Mouse (Mus musculus) MEL-GATA-1-ER (cell line): ENCODE measurements at regions not wholly inside any gene's neighbourhood (a gene's known extent, or its start where the extent isn't known, plus 50 kb on each side); places are given as distances from the start of the nearest gene placed in this dataset.

ENCODE experiments used
- DNase-seq: peaks from one replicate; pipeline ENCODE4 v3.0.0-alpha.2; 2012; ENCODE audit warnings: low read depth; ENCODE audit errors: extremely low read depth

DNA sequence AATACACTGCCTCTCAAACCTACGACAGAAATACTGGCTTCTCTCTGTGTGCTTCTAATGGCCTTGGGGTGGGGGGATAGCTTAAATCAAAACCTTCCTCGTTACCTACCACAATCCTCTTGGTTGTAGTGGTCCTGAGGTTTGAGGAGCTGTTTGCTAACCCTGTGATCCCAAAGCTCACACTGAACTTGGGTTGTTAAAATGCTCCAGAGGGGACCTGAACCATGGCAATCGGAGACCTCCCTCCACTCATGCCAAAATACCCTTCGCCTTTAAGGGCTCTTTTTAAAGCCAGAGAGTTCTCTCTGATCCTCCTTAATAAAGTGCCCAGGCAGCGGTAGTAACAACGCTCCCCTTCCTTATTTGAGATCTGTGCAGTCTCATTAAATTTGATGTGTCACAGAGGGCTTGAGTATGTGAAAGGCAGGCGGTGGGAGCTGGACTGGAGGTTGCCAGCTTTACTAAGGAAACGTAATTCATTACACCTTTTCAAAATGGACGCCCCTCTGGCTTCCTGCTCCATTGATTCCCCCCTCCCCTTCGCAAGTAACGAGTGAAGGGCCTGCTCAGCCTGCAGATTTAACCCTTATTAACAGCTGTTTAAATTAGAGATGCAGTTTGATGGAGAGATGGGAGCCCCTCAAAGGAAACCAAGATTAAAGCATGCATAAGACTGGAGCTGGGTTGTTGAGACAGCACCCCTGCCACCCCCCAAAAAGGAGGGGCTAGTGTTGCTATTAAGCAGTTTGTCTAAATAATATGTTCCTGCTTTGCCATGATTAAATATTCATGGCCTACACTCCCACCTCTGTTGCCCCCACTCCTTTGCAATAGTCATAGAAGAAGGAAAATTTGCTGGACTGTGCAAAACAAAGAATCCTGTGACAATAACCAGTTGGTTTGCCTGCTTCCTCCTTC lies 289.4 kb downstream of the Sorl1 start:
- no peak for DNase-seq

DNA sequence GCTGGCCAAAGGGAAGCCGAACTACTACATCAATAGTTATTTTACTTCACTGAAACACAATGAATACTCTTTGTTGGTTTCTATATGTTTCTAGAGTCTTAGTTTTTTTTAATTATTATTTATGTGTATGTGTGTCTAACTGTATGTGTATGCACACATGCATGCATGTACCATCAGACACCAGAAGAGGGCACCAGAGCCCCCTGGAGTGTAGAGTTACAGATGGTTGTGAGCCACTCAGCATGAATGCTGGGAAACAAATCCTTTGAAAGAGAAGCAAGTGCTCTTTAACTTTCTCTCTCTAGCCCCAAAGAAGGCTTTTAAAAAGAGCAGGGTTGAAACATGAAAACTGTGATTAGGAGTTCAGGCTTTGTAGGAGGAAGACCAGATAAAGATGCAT lies 290.7 kb downstream of the Sorl1 start:
- DNase-seq: no peak

DNA sequence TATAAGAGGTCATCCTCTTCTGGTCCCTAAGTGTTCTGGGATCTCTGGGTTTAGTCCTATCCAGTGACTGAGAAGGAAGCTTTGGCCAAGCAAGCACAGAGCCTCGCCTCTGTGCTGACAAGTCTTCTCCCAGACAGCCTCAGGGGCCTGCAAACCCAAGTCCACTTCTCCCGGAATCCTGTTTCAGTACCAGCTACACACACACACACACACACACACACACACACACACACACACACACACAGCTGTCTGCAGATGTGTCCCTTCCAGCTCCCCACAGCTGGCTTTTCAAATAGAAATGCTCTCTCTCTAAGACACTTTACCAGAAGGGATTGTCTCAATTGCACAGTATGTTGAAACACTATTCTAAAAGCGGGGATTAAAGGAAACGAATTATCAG lies 296.7 kb downstream of the Sorl1 start:
- no peak for DNase-seq

DNA sequence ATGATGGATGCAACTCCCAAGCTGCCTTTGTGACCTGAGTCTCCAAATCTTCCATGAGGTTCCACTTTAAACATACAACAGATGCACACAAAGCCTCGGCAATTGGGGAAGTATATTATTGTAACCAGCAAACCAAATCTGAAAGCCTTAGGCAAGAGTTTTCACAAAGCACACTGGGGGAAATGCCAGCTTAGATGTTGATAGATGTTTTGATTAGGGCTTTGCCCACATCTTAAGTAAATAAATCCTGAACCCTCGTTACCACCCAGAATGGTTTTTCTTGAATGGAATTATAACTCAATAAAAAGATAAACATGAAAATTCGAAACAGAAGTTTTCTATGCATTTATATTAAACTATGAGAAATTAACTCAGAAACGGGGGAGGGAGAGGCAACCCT lies 302.7 kb downstream of the Sorl1 start:
- no peak for DNase-seq

DNA sequence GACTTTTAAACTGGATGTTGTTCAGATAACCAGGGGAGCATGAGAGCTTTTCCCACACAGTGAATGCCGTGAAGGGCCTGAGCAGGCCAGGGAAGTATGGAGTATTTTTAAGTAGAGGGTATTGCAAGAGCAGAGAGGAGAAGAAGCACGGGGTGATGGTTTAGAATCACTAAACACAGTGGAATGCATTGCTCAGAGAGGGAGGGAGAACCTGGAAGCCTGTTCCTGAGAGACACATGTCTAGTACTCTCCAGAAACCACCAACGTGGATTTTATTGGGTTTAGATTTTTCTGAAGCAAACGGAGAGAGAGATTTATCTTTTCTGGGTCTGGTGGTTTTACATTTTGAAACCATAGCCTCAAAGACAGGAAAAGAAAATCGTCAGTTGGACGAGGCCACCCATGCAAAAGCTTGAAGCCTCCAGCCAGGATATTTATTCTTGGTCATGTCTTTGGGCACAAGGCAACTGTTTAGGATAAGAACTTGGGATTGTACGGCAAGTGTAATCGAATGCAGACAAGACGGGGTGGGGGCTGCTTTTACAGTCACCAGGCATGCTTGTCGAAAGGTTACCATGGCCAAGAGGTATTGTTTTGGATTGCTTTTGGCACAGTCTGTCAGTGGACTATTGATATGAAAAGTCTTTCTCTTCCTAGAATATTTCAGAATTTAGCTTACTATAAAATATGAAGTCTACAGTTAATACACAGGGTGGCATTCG lies 306.2 kb downstream of the Sorl1 start:
- DNase-seq: no peak

DNA sequence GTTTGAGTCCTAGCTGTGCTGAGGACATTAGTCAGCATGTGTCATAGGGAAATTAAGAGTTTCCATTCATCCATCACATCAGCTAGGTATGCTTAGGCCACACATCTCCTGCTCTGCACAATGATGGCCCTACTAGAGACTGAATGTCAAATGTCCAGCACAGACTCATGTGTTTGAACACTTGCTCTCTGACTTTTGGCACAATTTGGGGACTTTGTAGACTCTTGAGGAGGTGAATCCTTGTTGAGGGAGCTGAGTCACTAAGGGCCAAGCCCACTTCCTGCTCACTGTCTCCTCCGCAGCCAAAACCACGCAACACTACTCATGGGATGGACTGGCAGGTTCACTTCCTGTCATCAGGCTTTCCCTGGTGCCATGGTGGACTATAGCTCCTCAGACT lies 308.2 kb downstream of the Sorl1 start:
- no peak for DNase-seq

DNA sequence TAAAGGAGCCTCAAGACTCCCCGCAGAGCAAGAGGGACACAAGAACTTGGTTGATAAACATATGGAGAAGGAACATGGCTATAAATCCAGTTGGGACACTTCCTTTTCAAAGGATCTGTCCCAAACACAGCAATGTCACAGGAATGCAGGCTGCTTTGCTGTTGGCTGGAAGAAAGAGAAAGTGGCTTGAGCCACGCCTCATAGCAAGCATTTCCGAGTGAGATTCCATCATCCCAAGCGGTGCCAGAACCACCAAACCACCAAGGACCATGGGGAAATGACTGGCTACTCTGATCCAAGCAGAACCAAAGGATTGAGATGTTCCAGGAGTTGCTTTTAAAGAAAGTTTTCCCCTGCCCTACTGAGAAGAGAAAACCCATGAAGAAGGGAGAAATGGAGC lies 314.8 kb downstream of the Sorl1 start:
- DNase-seq: no peak

DNA sequence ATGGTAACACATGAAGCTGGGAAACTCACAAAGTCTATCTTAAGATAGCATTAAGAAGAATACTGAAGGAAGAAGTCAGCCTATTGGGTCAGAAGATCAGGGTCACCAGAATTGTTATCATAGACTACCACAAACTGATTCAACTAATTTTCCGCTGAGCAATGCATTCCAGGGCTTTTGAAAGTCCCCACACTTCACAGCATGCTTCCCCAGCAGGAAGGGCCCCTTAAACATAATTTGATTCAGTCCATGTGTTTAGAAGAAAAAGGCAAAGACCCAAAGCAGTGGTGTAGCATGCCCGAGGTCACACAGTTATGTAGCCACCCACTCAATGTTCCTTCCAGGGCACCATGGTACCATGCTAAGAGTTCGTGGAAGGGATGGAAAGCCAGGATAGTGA lies 315.3 kb downstream of the Sorl1 start:
- DNase-seq: no peak

DNA sequence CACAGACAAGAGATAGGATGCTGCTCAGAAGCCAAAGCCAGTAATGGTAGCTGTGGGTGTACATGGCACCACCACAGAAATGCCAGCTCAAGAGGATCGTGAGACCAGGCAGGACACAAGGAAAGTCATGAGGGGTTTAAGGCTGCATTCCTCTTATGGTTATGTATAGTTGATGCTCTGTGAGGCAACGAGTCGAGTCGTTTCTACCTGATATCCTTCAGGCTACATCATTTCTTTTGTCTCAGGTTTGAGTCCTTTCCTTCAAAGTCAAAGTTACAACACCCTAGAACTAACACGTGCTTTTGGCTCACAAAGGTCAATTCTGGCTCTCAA lies 317.8 kb downstream of the Sorl1 start:
- DNase-seq: no peak

DNA sequence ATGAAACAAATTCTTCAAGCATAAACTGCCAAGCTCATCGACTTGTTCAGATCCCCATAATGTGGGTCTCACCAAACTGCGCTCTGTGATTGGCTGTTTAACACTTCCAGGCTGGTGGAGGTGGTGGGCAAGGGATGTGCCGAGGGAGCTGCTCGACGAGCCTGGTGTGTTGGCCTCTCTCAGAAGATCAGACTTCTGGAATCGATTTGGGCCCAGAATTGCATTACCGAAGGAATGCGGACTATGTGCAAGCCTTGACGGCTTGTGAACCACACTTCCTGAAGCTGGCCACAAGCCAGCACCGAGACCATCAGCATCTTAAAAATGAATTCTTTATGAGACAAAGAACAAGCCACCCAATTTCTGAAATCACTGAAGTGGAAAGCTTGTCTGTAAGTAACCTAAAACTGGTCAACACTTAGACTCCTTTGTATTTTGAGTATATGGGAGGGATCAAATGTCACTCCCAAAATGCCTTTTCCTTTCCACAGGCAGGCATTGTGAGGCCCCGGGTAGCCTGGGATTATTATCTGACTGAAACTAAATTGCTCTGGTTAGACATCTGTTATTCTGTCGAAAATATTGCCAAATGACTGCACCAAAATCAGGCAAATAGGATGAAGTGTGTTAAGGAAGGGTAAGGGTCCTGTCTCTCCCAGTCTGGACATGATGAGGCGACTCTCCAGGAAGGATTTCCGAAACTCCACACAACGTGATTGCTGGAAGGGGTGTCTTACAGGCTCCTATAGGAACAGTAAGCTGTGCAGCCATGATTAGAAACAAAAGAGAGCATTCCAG lies 318.4 kb downstream of the Sorl1 start:
- no peak for DNase-seq

DNA sequence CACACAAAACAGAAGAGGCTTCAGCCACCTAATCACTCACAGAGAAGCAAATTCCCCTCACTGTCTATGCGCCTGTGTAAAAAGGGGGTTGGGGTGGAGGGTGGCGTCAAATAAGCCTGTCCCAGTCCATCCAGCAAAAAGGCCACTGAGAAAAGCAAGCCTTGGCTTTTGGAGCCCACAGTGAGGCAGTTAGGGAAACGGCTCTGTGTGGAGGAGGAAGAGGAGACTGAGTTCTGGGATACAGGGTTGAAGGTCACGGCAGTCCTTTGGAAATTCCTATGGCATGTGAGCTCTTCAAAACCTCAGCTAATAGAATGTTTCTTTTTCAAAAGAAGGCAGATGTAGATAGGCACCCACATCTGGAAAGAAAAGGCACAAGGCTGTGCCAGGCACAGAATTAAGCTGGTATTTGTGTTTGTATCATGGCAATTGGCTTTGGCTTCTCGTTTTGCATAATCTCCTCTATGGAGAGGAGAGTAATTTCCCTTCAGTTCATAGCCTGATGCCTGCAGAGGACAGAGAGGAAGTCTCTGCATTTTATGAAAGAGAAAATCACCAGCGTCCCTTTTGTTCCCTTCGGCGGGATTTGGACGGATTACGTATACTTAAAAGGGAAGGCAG lies 319.3 kb downstream of the Sorl1 start:
- DNase-seq: no peak

DNA sequence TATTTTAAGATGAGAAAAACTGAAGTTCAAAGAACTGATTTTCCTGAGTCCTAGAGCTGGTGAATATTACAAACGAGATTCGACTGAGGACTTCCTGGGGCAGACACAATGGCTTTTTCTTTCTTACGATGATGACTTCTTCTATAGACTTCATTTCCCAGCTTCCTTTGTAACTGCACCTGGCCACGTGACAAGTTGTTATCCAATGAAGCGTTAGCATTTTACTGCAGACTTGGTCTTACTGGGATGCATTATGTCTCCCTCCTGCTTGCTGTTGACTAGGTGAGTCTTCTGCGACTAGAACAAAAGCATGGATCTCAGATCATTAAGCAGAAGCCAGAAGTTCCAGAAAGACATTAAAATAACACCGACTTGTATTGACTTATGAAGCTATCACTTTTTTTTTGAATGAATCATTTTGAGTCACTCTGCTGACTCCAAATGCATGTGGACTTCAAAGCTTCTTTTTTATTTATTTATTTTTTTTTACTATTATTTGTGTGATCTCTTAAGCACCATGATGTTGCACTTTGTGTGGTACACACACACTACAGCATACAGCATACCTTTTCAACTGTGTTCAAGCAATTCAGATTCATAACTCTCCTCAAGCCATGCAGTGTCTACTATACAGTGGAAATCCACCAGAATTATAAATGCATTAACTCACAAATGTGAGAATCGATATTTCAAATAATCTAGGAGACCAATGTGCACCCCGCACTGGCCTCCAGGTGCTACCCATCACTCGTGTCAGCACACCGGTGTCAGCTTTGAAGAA lies 320.2 kb downstream of the Sorl1 start:
- no peak for DNase-seq

DNA sequence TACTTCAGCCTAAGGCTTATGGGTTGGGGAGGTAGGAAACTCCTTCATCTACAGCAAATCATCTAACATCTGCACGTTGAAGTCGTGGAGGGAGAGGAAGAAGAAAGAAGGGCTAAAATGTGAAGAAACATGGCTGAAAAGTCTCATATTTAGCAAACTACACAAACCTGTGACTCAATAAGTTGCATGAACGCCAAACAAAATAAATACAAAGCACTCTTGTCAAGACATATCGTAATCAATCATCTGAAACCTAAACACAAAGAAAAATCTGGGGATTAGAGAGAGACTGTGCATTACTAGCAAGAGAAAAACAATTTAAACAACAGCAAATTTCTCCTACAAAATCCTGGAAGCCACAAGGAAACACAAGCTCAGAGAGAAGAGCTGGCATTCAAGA lies 322.7 kb downstream of the Sorl1 start:
- no peak for DNase-seq

DNA sequence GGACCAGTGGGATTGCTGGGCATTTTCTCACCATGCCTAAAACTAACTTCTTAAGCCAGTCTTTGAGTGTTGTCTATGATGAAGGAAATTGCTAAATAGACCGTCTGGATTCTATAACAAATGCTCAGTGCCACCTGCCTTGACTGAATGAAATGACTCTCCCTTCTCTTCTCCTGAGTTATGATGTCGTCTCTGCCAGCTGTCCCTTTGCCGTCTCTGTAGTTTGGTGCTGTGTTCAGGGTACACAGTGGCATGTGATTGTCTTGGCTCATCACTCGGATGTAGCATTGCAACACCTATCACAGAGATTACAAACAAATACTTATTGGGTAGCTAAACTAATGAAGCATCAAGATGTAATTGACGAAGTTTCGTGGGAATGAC lies 331.3 kb downstream of the Sorl1 start:
- no peak for DNase-seq

DNA sequence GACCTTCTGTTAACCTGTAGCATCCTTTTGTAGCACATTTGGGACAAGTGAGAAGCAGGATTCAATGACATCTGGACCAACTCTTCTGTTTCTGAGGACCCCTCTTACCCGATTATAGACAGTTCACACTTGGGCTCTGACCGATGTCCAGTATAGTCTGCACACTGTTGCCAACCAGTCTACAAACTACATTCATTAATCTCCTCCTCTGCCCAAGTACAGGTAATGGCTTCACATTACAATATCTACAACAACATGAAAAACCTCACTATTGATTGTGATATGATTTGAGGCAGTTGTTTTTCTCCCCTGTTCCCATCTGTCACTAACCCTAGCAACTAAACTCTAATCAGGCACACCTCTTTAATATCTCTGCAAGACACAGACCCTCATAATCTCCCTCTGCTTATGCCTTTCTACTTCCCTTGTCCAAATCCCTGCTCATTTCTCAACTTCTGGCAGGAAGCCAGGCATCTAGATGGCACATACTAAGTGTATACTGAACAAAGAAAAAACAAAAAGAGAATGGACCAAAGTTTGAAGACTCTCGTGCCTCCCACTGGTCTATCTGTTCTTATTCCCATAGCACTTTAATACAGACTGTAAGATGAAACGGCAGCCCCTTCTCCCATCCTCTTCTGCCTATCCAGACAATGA lies 331.8 kb downstream of the Sorl1 start:
- DNase-seq: no peak

DNA sequence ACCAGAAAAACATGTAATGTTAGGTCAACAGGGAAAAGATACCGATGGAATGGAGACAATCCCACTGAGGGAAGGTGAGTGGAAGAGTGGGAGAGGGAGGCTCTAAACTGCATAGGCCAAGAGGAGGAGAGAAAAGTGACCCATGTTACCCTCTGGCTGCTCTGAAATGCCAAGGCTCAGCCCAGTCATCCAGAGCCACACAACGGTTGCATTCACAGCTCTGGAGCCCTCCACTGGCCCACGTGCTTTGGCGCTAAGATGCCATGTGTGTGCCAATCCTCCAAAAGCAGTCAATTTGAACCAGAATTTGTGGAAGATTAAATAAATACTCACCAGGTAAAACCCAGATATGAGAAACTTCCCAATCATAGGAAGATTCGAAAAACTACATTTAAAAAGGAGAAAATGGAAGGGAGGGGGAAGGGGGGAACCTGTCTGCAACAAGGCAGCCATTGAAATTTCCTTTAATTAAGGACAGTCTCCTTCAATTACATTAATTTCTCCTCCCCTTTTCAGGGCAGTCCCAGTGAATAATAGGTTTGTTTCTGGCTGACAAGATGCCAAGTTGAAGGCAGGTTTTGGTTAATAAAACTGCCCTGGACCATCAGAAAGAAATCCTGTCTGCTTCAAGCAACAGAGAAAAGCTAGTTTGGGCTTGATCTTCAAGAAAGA lies 332.5 kb downstream of the Sorl1 start:
- DNase-seq: no peak

DNA sequence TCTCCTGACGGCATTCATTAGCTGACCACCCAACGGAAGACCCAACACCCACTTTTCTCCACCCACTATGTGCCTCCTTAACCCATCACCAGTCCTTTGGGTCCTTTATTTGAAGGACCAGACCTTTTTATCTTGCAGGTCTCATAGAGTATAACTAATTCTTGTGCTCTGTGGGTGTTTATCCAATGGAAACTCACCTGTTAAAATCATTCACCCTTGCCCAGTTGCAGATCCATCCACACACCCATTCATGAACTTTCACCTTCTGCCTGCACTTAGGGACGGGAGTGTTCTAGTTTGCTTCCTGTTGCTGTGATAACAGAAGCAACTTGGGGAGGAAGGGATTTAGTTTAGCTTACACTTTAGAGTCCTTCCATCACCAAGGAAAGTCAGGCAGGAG lies 339.0 kb downstream of the Sorl1 start:
- DNase-seq: no peak

DNA sequence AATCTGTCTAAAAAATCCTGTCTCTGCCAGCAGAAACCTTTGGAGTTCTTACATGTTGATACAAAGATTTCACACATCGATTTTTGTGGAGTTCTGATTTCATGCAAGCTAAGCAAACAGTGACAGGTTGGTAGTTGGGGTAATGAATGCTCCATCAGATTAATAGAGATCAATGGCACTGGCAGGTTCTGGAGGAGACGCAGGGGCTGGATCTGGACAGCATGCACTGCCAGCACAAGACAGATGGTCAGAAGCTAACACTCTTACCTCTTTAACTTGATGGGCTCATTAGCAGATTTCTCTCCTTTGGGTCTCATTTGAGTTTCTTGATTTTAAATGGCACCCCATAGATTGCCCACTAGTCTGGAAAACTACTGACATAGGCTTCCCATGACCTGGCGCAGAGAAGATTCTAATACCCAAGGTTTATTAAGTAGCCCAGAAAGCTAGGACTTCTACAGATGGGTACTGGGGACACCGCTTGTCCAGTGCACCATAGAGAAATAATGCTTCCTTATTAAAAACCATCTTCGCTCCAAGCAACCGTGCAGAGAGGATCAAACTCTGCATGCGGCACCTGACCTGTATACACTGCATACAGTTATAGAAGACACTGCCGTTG lies 351.7 kb downstream of the Sorl1 start:
- no peak for DNase-seq

DNA sequence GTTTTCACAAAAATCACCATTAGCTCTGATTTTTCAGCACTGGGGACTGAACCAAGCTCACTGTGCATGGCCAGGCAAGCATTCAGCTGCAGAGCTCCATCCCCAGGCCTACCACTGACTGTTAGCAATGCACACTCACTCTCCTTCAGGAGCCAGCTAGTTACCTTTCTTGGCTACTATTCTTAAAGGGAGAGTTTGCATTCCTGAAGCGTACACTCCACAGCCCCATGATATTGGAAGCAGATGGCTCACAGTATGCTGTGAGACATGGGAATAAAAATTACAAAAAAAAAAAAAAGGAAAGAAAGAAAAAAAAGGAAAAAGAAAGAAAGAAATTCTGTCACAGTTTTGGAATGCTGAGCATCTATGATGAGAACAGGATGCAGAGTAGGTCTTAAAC lies 352.8 kb downstream of the Sorl1 start:
- no peak for DNase-seq
